Comparison of ENCODE assay signal across 15 mouse cellular contexts in genomic region chr12:81273333-81273732, GRCm38 (mm10). TPM values are rescaled to one million over a fixed set of nuclear protein-coding genes. Genes with fewer than 3 reads are reported as not detected.
DNase-seq lines count a peak whose midpoint lies in the region; ATAC-seq lines count a peak whose summit lies in the region.
"Had no signal": no experiment of that assay in that cellular context is flagged by ENCODE, and none has a peak within 500 bp of the region (broad histone marks: within the 10 kb centered on the region; RNA-seq: fewer than 3 reads in every experiment).

No protein-coding gene starts in this region.

- H3K4me3 ChIP-seq in hindbrain, embryonic 11.5 days (ENCODE audit: low read depth, low read length): no peak overlapping the region
- no peak overlapping the region for H3K4me3 ChIP-seq in midbrain, embryonic 15.5 days
- no peak overlapping the region for H3K4me3 ChIP-seq in liver, embryonic 12.5 days
- H3K4me3 ChIP-seq: erythroblast, embryonic 14.5 days; heart, embryonic 15.5 days had no signal

- no peak overlapping the region for H3K9ac ChIP-seq in hindbrain, embryonic 11.5 days (ENCODE audit: low read depth, low read length)
- no peak overlapping the region for H3K9ac ChIP-seq in midbrain, embryonic 15.5 days
- no peak overlapping the region for H3K9ac ChIP-seq in liver, embryonic 12.5 days
- H3K9ac ChIP-seq: heart, embryonic 15.5 days had no signal

- no peak for ATAC-seq in hindbrain, embryonic 11.5 days (ENCODE audit: low FRiP score)
- peak; percentile 88 for ATAC-seq in midbrain, embryonic 15.5 days (replicated peaks)
- no peak for ATAC-seq in liver, embryonic 12.5 days
- ATAC-seq: intestine, postnatal 0 days had no signal

- H3K27ac ChIP-seq in hindbrain, embryonic 11.5 days (ENCODE audit: low read depth, low read length): no peak overlapping the region
- peak overlapping the region; percentile 54 for H3K27ac ChIP-seq in midbrain, embryonic 15.5 days
- no peak overlapping the region for H3K27ac ChIP-seq in liver, embryonic 12.5 days
- H3K27ac ChIP-seq: heart, embryonic 15.5 days had no signal

- 32% methylated on average over 3 of the region's 3 CpGs for WGBS in hindbrain, embryonic 11.5 days
- WGBS in midbrain, embryonic 15.5 days: 12% methylated on average over 3 of the region's 3 CpGs
- WGBS in liver, embryonic 12.5 days (ENCODE audit: insufficient replicate concordance): 44% methylated on average over 3 of the region's 3 CpGs

- H3K4me1 ChIP-seq in hindbrain, embryonic 11.5 days (replicated peaks; ENCODE audit: control insufficient read depth, insufficient read depth, low read length): no peaks in the 10 kb centered on the region
- H3K4me1 ChIP-seq in midbrain, embryonic 15.5 days: peaks cover 16% of the 10 kb centered on the region
- H3K4me1 ChIP-seq in liver, embryonic 12.5 days: no peaks in the 10 kb centered on the region
- H3K4me1 ChIP-seq: heart, embryonic 15.5 days had no signal

- no peaks in the 10 kb centered on the region for H3K9me3 ChIP-seq in hindbrain, embryonic 11.5 days (ENCODE audit: control insufficient read depth, low read length)
- H3K9me3 ChIP-seq in midbrain, embryonic 15.5 days: no peaks in the 10 kb centered on the region
- no peaks in the 10 kb centered on the region for H3K9me3 ChIP-seq in liver, embryonic 12.5 days (replicated peaks)
- H3K9me3 ChIP-seq: heart, embryonic 15.5 days had no signal

- H3K4me2 ChIP-seq in hindbrain, embryonic 11.5 days (replicated peaks; ENCODE audit: low read depth, low read length): no peak overlapping the region
- H3K4me2 ChIP-seq in midbrain, embryonic 15.5 days: no peak overlapping the region
- no peak overlapping the region for H3K4me2 ChIP-seq in liver, embryonic 12.5 days
- H3K4me2 ChIP-seq: heart, embryonic 15.5 days; liver, embryonic 11.5 days had no signal

- peak; percentile 29 for DNase-seq in ZHBTc4 (ENCODE audit: low read depth, low spot score)
- peak; percentile 51 for DNase-seq in embryo, embryonic 10 days (ENCODE audit: low spot score)
- DNase-seq in hindbrain, embryonic 11.5 days (ENCODE audit: low spot score): peak; percentile 37
- DNase-seq in layer of hippocampus, adult 9-10 months (ENCODE audit: low spot score): no peak
- DNase-seq in urinary bladder, adult 2 months (ENCODE audit: low spot score): no peak
- DNase-seq: adrenal gland, postnatal 14 days; gastrocnemius, postnatal 10 days; kidney, postnatal 25 days; lung, postnatal 14 days had no signal

- no peaks in the 10 kb centered on the region for H3K27me3 ChIP-seq in hindbrain, embryonic 11.5 days (ENCODE audit: control insufficient read depth, insufficient read depth, low read length)
- H3K27me3 ChIP-seq in midbrain, embryonic 15.5 days (replicated peaks): no peaks in the 10 kb centered on the region
- H3K27me3 ChIP-seq in liver, embryonic 12.5 days (replicated peaks): no peaks in the 10 kb centered on the region
- H3K27me3 ChIP-seq: heart, embryonic 15.5 days had no signal

- H3K36me3 ChIP-seq in hindbrain, embryonic 11.5 days (ENCODE audit: control insufficient read depth, insufficient read depth, low read length): no peaks in the 10 kb centered on the region
- no peaks in the 10 kb centered on the region for H3K36me3 ChIP-seq in midbrain, embryonic 15.5 days (replicated peaks)
- no peaks in the 10 kb centered on the region for H3K36me3 ChIP-seq in liver, embryonic 12.5 days
- H3K36me3 ChIP-seq: heart, embryonic 15.5 days had no signal

RNA-seq across cellular contexts. Expression of gene Slc8a3, which starts 59.6 kb away (rescaled TPM):
- 1.6 and 1.7 TPM in 2 replicates for polyA plus RNA-seq in hindbrain, embryonic 11.5 days (2014; fragmentation: Nextera tagmentation; extraction: Ambion mirVana)
- polyA plus RNA-seq in midbrain, embryonic 15.5 days (2015; fragmentation: Nextera tagmentation; extraction: Ambion mirVana): 9.5 and 9.6 TPM in 2 replicates
- polyA plus RNA-seq in liver, embryonic 12.5 days (2016; fragmentation: Nextera tagmentation; extraction: Ambion mirVana): 0.02 and 0.05 TPM in 2 replicates
- 0.51 and 0.75 TPM in 2 replicates for polyA plus RNA-seq in urinary bladder, adult 2 months (2012; rRNA removed)
- polyA plus RNA-seq: erythroblast, embryonic 14.5 days had no signal

Comparison
In these comparisons a context has a peak if more than half of its experiments do, and no peak if none do; other contexts are left out.
1. DNase-seq: peak in ZHBTc4 (single experiment), embryo, embryonic 10 days (single experiment) and hindbrain, embryonic 11.5 days (single experiment); none in layer of hippocampus, adult 9-10 months (single experiment) and urinary bladder, adult 2 months (single experiment).